Mouse (Mus musculus): ENCODE results near the gene Rab44. TPM values are rescaled to one million over a fixed set of nuclear protein-coding genes. Genes with fewer than 3 reads are reported as not detected.

Gene Rab44
- total and polyA plus RNA-seq, 2 experiments from 2014 or later: 0.23 to 2.0 TPM

DNA sequence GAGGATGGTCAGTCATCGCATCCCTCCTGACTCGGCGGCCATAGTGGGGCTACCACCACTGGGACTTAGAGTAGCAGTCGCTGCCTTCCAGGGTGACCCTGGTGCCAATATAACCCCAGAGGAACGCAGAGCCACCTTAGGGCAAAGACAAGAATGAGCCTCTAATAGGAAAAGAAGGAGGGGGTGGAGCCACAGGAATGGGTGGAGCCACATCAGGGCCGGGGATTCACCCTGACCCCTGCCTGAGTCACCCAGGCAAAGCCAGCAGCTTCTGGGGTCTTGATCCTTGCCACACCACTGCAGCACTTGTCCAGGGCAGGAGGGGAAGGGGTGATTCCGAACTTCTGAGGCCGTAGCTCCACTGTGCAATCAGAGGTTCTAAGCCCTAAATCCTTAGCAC is 30.4 kb upstream of the Rab44 start:
- Histone ChIP-seq H3K27me3 (ENCODE audit: control insufficient read depth, insufficient read depth, low read length) (no peaks in the 10 kb centered on the region), H3K27ac (ENCODE audit: low read depth) (no peak overlapping the region), H3K9ac (replicated peaks; ENCODE audit: low read depth, low read length) (no peak overlapping the region), H3K4me1 (ENCODE audit: control insufficient read depth, insufficient read depth) (peaks cover 10% of the 10 kb centered on the region), H3K36me3 (replicated peaks; ENCODE audit: control insufficient read depth, insufficient read depth, low read length) (no peaks in the 10 kb centered on the region), H3K4me2 (ENCODE audit: low read depth, low read length) (no peak overlapping the region), H3K9me3 (replicated peaks; ENCODE audit: control insufficient read depth, low read length) (no peaks in the 10 kb centered on the region; the same call in 1 of the 2 replicates), H3K4me3 (ENCODE audit: low read depth, low read length) (no peak overlapping the region)
- 88% methylated on average over 8 of the region's 8 CpGs for WGBS
- DNase-seq (ENCODE audit: low spot score): no peak
- no peak for ATAC-seq (ENCODE audit: insufficient read depth, low read depth)
- no peak for TF ChIP-seq CTCF (IDR thresholded peaks at IDR 0.05; ENCODE audit: low read depth)

DNA sequence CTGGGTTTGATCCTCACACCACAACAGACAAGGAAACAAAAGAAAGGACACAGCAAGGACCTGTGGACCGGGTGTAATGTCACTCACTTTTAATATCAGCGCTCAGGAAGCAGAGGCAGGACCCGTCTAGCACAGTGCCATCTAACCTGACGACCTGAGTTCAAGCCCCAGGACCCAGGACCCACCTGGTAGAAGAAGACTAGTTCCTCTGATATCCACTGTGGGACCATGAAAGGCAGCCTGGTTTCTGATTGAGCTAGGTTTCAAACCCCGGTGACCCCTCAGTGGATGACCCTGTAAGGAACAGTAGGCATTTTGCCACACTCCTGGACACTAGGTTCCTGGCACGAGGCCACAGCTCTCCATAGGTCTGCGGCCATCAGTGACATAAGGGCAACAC is 29.3 kb upstream of the Rab44 start:
- Histone ChIP-seq H3K9me3 (replicated peaks; ENCODE audit: control insufficient read depth, low read length) (no peaks in the 10 kb centered on the region; the same call in 1 of the 2 replicates), H3K4me3 (ENCODE audit: low read depth, low read length) (no peak overlapping the region), H3K27me3 (ENCODE audit: control insufficient read depth, insufficient read depth, low read length) (no peaks in the 10 kb centered on the region), H3K36me3 (replicated peaks; ENCODE audit: control insufficient read depth, insufficient read depth, low read length) (no peaks in the 10 kb centered on the region), H3K27ac (ENCODE audit: low read depth) (no peak overlapping the region), H3K4me2 (ENCODE audit: low read depth, low read length) (no peak overlapping the region), H3K9ac (replicated peaks; ENCODE audit: low read depth, low read length) (no peak overlapping the region), H3K4me1 (ENCODE audit: control insufficient read depth, insufficient read depth) (peaks cover 4% of the 10 kb centered on the region; the same call in 1 of the 2 replicates)
- ATAC-seq (ENCODE audit: insufficient read depth, low read depth) (no peak), DNase-seq (ENCODE audit: low spot score) (no peak)
- 83% methylated on average over 7 of the region's 7 CpGs for WGBS
- TF ChIP-seq CTCF (IDR thresholded peaks at IDR 0.05; ENCODE audit: low read depth): no peak
- no peak for TF ChIP-seq EP300 (IDR thresholded peaks at IDR 0.05; ENCODE audit: low read depth)

DNA sequence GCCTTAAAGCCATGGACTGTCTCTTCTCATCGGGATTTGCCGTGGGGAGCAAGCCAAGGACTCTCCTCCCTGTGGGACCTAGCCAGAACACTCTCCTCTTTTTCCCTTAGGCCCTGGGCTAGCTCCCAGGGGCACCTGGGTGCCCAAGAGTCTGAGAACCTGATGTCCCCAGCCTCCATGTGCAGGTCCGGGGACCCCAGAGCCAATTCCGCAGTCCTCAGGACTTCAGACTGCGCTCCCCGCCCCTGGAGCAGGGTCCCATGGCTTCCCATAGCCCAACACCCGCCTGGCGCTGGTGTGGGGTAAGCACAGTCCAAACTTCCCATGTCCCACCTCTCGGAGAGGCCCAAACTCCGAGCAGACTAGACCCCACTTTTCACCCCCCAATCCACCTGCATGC is 28.7 kb upstream of the Rab44 start:
- H3K9ac ChIP-seq (replicated peaks; ENCODE audit: low read depth, low read length): no peak overlapping the region
- 75% methylated on average over 10 of the region's 10 CpGs for WGBS

DNA sequence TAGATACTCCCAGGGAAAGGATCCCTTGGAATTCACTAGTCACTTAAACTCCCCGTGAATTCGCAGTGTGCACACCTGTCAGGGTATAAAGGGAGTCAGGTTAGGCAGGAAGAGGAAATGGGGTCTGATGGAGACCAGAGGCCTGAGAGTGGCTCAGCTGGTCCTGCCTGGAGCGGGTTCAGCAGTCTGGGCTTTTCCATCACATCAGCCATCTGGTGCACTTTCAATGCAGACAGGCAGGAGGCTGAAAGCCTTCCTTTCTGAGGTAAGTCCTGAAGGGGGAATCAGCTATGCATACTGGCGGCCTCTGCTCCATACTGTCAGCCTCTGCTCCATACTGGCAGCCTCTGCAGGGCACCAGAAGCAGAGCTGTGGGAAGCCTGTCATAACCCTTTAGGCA is 27.0 kb upstream of the Rab44 start:
- H3K27me3 ChIP-seq (ENCODE audit: control insufficient read depth, insufficient read depth, low read length): no peaks in the 10 kb centered on the region
- 66% methylated on average over 4 of the region's 4 CpGs for WGBS
- H3K9me3 ChIP-seq (replicated peaks; ENCODE audit: control insufficient read depth, low read length): no peaks in the 10 kb centered on the region; the same call in 1 of the 2 replicates
- no peak for TF ChIP-seq EP300 (IDR thresholded peaks at IDR 0.05; ENCODE audit: low read depth)
- TF ChIP-seq CTCF (IDR thresholded peaks at IDR 0.05; ENCODE audit: low read depth): no peak
- H3K4me1 ChIP-seq (ENCODE audit: control insufficient read depth, insufficient read depth): no peaks in the 10 kb centered on the region
- ATAC-seq (ENCODE audit: insufficient read depth, low read depth) (no peak), DNase-seq (ENCODE audit: low spot score) (no peak)
- H3K27ac ChIP-seq (ENCODE audit: low read depth): no peak overlapping the region
- H3K36me3 ChIP-seq (replicated peaks; ENCODE audit: control insufficient read depth, insufficient read depth, low read length): no peaks in the 10 kb centered on the region
- no peak overlapping the region for H3K4me2 ChIP-seq (ENCODE audit: low read depth, low read length)
- H3K4me3 ChIP-seq (ENCODE audit: low read depth, low read length): no peak overlapping the region
- H3K9ac ChIP-seq (replicated peaks; ENCODE audit: low read depth, low read length): no peak overlapping the region

More for the DNA sequence above, 28.7 kb upstream of the Rab44 start:
- DNase-seq (ENCODE audit: low spot score) (no peak), ATAC-seq (ENCODE audit: insufficient read depth, low read depth) (no peak)
- TF ChIP-seq CTCF (IDR thresholded peaks at IDR 0.05; ENCODE audit: low read depth) (no peak), EP300 (IDR thresholded peaks at IDR 0.05; ENCODE audit: low read depth) (no peak)
- no peak overlapping the region for H3K4me3 ChIP-seq (ENCODE audit: low read depth, low read length)
- H3K36me3 ChIP-seq (replicated peaks; ENCODE audit: control insufficient read depth, insufficient read depth, low read length): no peaks in the 10 kb centered on the region
- peaks cover 4% of the 10 kb centered on the region; the same call in 1 of the 2 replicates for H3K4me1 ChIP-seq (ENCODE audit: control insufficient read depth, insufficient read depth)
- H3K27me3 ChIP-seq (ENCODE audit: control insufficient read depth, insufficient read depth, low read length): no peaks in the 10 kb centered on the region
- H3K9me3 ChIP-seq (replicated peaks; ENCODE audit: control insufficient read depth, low read length): no peaks in the 10 kb centered on the region; the same call in 1 of the 2 replicates
- no peak overlapping the region for H3K27ac ChIP-seq (ENCODE audit: low read depth)
- H3K4me2 ChIP-seq (ENCODE audit: low read depth, low read length): no peak overlapping the region

DNA sequence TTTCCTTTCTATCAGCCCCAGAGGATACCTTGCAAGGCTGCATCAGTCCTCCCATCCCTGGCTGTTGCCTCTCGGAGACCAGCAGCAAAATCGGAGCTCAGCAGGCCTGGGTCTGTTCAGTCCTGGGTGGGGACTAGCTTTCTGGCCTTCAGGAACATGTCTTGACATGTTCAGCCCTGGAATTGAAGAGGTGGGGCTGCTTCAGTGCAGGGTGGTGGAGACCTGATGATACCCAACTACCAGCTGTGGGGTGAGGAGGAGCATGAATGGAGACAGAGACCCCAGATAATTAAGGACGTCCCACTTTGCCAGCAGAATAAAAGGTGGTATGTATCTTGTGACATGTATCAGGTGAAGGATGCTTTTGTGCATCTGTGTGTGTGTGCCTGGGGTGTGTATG is 23.2 kb upstream of the Rab44 start, which contains the start of gene Cdkn1a:
Gene Cdkn1a (plus strand): TSS at position 201 of the 400 bp plus-strand sequence.
- no peak for ATAC-seq (ENCODE audit: insufficient read depth, low read depth)
- Histone ChIP-seq H3K9ac (replicated peaks; ENCODE audit: low read depth, low read length) (no peak within 1 kb of the TSS), H3K4me3 (ENCODE audit: low read depth, low read length) (no peak within 1 kb of the TSS), H3K4me2 (ENCODE audit: low read depth, low read length) (no peak within 1 kb of the TSS), H3K9me3 (replicated peaks; ENCODE audit: control insufficient read depth, low read length) (no peaks in the 10 kb centered on the region; the same call in 1 of the 2 replicates), H3K27me3 (ENCODE audit: control insufficient read depth, insufficient read depth, low read length) (peaks cover 10% of the 10 kb centered on the region), H3K36me3 (replicated peaks; ENCODE audit: control insufficient read depth, insufficient read depth, low read length) (no peaks in the 10 kb centered on the region), H3K27ac (ENCODE audit: low read depth) (no peak within 1 kb of the TSS), H3K4me1 (ENCODE audit: control insufficient read depth, insufficient read depth) (no peaks in the 10 kb centered on the region)
- no peak for TF ChIP-seq CTCF (IDR thresholded peaks at IDR 0.05; ENCODE audit: low read depth)
- TF ChIP-seq EP300 (IDR thresholded peaks at IDR 0.05; ENCODE audit: low read depth): no peak
- no peak for DNase-seq (ENCODE audit: low spot score)
- 79% methylated on average over 3 of the region's 3 CpGs for whole genome bisulfite sequencing

DNA sequence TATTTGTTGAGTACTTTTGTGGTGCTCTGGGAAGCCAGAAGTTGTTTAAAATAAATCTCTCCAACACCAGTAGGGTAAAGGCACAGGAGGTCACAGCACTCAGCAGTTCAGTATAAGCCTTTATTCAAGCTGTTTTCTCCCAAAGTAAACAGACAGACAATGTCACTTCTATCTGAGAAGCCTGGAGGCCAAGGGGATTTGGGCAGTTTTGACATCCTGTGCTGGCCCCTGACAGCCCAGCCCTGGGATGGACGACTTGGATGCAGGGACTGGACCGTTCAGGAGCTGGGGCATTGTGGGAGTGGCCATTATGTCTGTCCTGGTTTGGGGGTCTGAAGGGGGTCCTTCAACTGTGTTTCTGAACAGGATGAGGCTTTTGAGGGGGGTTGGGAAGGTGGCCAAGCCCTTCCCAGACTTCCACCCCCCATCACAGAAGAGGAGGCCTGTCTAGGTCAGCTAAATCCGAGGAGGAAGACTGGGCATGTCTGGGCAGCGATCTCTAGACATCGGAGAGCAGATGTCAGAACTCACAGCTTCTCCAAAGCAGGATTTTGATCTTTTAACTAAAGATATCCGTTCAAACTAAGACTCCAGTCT is 22.5 kb upstream of the Rab44 start:
- no peak overlapping the region for H3K4me2 ChIP-seq (ENCODE audit: low read depth, low read length)
- DNase-seq (ENCODE audit: low spot score) (no peak), ATAC-seq (ENCODE audit: insufficient read depth, low read depth) (no peak)
- TF ChIP-seq EP300 (IDR thresholded peaks at IDR 0.05; ENCODE audit: low read depth): no peak
- TF ChIP-seq CTCF (IDR thresholded peaks at IDR 0.05; ENCODE audit: low read depth): no peak
- H3K27ac ChIP-seq (ENCODE audit: low read depth): no peak overlapping the region
- peaks cover 10% of the 10 kb centered on the region for H3K27me3 ChIP-seq (ENCODE audit: control insufficient read depth, insufficient read depth, low read length)
- 50% methylated on average over 6 of the region's 6 CpGs for WGBS
- H3K9ac ChIP-seq (replicated peaks; ENCODE audit: low read depth, low read length): no peak overlapping the region
- no peaks in the 10 kb centered on the region; the same call in 1 of the 2 replicates for H3K9me3 ChIP-seq (replicated peaks; ENCODE audit: control insufficient read depth, low read length)
- H3K4me1 ChIP-seq (ENCODE audit: control insufficient read depth, insufficient read depth): no peaks in the 10 kb centered on the region
- H3K36me3 ChIP-seq (replicated peaks; ENCODE audit: control insufficient read depth, insufficient read depth, low read length): no peaks in the 10 kb centered on the region
- no peak overlapping the region for H3K4me3 ChIP-seq (ENCODE audit: low read depth, low read length)
